Mouse (Mus musculus) adipocyte (in vitro differentiated cells): ENCODE measurements around the gene Rras2.

Source experiments
- DNase-seq: peaks from one replicate; pipeline ENCODE4 v3.0.0-alpha.2; 2016; ENCODE audit warnings: low spot score

The Rras2 gene

DNA sequence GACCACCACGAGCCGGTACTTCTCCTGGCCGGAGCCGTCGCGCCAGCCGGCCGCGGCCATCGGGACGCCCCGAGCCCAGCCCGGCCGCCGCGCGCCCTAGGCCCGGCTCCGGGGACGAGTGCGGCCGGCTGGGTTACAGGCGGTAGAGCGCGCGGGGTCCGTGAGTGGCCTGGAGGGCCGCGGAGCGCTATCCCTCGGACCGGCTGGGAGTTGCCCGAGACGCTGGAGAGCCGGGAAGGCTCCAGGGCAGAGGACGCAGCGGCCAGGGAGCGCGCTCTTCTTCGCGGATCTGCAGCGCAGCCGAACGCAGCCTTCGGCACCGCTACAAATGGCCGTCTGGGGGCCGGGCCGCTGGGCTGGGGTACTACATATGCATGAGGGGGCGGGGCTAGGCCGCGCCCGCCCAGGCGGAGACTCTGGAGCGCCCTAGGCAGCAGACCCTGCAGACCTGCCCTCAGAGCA is at the start of gene Rras2:
Rras2 (minus strand) TSS at position 338 of the 462 bp plus-strand sequence.
- peak; percentile 75 for DNase-seq

GRCm38 (mm10) chr7:114162975-114163374 is 45.4 kb upstream of the Rras2 start:
- no peak for DNase-seq

DNA sequence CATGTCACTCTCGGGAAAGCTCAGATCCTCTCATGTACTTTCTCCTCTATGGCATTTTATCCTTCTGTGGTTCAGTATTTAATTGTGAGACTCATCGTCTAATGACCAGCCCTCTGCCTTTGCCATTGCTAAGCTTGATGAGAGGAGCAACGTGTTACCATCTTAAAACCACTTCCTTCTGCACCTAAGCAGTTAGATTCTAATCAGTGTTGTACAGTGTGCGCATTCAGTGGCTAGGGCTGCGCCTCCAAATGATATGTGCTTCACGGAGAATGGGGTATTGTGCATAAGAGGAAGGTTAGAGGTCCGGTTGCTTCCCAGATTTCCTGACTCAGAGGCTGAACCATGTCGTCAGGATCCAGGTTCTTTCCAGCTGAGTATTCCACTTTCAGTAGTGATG is 43.5 kb upstream of the Rras2 start:
- DNase-seq = no peak

DNA sequence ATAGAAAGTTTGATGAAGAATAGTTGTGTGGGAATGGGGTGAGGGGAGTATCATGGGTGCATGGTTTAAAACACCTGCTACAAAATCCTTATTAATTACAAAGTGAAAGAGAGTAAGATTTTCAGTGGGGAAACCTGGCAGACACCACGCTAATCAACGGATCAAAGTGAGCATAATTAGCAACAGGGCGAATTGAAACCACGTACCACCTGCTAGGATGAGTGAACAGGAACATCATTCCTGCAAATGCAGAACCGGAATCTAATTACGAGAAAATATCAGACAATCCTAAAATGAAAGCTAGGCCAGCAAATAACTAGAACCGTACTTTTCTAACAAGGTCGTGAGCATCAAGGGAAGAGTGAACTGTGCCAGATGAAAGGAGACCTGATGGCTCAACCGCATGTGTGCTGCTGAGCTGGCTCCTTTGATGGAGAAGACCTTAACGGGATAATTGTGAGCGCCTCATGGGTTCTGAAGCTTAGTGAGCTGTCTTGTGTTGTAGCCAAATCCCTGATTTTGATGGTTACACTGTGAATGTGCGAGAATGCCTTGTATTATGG is 40.2 kb upstream of the Rras2 start:
- DNase-seq = no peak

DNA sequence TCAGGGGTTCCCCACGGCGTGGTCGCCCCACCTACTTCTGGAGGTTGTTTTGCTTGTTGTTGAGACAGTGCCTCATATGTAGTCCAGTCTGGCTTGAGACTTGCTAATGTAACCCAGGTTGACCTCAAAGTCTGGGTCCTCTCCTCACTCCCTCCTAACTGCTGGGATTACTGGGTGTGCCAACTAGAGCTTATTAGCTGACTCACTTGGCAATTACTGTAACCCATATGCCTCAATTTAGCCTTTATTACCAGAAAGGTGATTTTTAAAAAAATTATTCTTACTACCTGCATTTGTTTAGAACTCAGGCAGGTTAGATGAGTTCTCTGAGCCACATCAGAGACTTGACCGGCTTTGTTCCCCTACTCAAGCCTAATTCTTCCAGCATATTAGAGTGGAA is 38.8 kb upstream of the Rras2 start:
- DNase-seq = no peak

GRCm38 (mm10) chr7:114155053-114155865 is 37.7 kb upstream of the Rras2 start:
- DNase-seq = no peak

- DNase-seq = no peak
Observed at GRCm38 (mm10) chr7:114151036-114151780, 33.6 kb upstream of the Rras2 start.

GRCm38 (mm10) chr7:114149564-114149963 is 32.0 kb upstream of the Rras2 start:
- peak; percentile 22 for DNase-seq

DNA sequence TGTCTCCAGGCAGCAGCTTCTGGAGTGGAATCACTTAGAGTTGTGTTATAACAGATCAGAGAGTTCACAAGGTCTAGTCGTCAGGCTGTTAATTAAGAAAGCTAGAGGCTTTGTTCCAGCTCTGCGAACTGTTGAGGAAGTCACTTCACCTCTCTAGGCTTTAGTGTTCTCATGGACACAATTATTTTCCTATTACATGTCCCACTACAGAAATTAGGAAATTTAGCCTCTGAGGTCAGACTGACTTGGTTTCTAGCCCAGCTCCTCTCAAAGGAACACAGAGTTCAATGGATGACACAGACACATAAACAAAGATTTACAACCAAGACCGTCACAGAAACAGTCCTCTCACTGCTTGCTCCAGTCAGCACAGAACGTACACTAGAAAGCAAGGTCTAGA is 31.6 kb upstream of the Rras2 start:
- DNase-seq = peak; percentile 83

GRCm38 (mm10) chr7:114145841-114146240 is 28.3 kb upstream of the Rras2 start:
- DNase-seq = no peak

- peak; percentile 81 for DNase-seq
Observed at GRCm38 (mm10) chr7:114142151-114142798, 24.7 kb upstream of the Rras2 start.

DNA sequence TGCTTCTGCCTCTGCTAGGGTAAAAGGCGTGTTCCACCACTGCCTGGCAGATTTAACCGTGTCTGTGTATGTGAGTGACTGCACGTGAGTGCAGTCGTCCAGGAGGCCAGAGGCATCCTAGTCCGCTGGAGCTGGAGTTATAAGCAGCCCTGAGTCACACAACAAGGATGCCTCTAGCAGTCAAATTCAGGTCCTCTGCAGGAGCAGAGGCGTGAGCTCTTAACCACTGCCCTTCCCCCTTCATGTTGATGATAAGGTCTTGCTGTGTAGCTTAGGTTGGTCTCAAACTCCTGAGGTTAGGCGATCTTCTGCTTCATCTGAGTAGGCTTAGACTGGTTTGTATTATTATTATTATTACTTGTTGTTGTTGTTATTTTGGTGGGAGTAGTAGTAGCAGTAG is 22.4 kb upstream of the Rras2 start:
- no peak for DNase-seq

DNA sequence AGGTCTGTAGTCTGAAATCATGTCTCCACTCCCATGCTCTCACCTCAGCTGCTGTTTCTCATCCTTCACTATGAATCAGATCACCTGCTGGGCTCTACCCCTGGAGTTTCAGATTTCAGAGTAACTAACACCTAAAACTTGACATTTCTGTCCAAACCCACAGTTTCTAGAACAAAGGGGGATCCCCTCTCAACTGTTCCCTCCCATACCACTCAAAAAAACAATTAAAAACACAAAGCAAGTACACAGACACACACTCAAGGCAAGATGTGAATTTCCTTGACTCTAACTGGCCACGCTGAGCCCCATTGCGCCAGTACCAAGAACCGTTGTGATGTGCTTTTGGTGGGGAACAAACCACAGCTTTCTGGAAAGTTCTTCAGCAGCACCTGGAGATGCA is 21.8 kb upstream of the Rras2 start:
- DNase-seq = no peak

GRCm38 (mm10) chr7:114138261-114138660 is 20.7 kb upstream of the Rras2 start:
- no peak for DNase-seq

- DNase-seq = no peak
Observed at GRCm38 (mm10) chr7:114135166-114135565, 17.6 kb upstream of the Rras2 start.

DNA sequence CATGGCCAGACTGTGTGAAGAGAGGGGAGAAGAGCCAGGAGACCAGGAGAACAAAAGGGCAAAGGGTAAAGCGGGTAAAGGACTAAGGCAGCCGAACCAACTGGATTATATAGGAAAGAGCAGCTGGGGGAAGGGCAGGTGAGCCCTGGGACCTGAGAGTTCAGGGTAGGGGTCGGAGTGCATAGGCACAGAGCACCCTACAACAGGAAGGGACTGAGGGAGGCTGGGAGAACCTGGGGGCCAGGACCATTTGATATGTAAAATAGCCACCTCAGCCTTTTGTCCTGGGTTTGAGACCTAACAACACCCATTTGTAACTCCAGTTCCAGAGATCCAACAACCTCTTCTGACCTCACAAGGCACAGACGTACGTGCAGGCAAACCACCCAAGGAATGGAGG is 16.4 kb upstream of the Rras2 start:
- DNase-seq = no peak

- no peak for DNase-seq
Observed at GRCm38 (mm10) chr7:114132316-114132715, 14.7 kb upstream of the Rras2 start.

DNA sequence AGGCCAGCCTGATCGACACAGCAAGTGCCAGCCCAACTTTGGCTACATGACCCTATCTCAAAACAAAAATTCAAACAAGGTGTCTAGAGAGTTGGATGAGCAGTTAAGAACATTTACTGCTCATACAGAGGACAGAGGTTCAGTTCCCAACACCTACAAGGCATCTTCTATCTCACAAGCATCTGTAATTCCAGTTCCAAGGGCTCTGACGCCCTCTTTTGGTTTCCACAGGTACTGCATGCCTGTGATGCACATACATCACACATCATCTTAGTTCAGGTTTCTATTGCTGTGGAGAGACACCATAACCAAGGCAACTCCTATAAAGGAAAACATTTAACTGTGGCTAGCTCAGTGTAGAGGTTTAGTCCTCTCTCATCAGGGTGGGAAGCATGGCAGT is 11.7 kb upstream of the Rras2 start:
- no peak for DNase-seq

DNA sequence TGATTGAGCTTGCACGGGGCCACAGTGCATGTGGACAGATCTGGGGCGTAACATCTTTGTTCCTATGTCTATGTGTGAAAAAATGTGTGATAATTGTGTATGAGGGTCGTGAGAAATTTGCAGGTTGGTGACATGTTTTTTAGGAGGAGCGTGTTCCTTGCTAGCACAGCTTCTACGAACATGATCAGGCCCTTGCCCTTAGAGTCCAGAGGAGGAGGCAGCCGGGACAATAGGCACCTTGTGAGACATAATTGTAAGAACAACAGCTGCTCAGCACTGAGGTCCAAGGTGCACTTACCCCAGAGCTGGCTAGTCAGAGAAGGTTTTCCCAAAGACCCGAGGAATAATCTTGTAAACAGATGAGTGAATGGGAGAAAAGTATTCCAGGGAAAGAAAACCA is 599 bp upstream of the Rras2 start:
- peak; percentile 14 for DNase-seq

DNA sequence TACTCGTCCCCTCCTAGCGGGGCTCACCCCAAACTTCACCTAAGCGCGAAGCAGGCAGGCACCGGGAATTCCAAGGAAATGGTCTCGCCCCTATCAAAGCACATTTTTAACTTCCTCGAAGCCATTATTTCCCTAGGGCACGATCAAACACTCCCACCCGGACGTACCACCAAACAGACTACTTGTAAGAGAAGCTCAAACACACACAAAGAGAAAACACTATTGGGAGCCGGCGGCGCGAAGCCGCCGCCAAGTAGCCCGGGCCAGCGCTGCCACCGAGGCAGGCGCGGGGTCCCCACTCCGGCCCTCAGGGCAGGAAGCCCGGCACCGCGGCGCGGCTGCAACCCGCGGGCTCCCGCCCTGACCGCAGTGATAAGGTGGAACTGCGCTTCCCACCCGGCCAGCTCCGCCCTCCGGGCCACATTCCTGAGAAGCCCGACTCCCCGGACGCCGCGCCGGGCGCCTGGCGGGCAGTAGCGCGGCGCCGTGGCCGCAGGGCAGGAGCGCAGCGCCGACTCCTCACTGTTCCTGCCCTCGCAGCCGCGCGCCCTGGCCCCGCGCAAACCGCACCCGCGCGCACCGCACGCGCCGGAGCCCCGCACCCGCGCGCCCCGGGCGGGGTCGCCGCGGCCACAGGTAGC is 750 bp downstream of the Rras2 start:
- peak; percentile 42 for DNase-seq

DNA sequence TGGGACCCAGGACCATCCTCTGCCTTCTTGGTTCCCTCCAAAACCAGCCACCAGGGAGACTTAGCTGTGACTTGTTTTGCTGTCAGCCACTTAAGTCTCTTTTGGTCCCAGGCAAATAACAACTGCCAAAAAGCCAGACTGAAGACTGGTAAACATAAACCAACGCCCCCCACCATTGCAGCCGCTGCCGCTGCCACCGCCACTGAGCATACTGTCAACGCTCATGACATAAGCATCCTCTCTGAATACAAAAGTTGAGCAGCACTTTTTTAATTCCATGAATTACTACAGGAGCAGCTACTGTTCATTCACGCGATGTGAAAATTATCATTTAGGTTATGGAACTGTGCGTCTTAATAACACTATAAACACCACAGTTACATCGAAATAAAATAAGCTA is 1.6 kb downstream of the Rras2 start:
- no peak for DNase-seq

DNA sequence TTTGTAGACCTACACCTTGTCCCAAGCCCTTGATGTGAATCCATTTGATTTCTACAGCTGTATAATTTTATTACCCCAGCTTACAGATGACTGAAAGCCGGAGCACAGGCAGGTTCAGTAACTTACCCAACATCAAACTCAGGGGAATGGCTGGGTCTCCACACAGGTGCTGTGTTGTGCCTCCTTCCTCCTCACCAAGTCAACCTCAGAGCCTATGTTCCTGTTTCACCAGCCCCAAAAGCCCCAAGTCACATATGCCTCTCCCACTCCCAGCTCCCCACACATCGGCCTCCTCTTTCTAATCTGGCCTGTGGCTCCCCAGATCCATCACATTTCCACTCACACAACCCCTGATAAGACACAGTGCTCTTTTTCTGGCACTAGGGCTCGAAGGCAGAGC is 2.6 kb downstream of the Rras2 start:
- no peak for DNase-seq
